ENCODE assay signal across 22 mouse cellular contexts in the genomic region with DNA sequence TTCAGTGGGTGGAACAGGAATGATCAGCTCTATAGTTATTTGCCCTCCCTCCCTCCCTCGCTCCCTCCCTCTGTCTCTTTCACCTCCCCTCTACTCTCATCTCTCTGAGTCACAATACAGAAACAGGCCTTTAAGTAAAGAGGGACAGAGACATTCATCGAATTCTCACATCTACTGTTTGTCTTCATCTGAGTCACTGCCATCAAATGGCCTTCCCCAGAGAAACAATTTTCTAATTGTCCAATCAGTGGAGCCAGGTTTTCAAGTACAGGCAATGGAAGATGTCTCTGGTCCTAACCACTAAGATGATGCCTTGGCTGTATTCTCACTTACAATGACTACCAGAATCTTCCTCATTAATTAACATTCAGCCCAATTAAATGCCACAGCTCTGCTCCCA.
"Had no signal": no experiment of that assay in that cellular context is flagged by ENCODE, and none has a peak within 500 bp of the region (broad histone marks: within the 10 kb centered on the region; RNA-seq: fewer than 3 reads in every experiment).

No protein-coding gene starts in this region.

- DNase-seq: gastrocnemius, adult 2 months; gastrocnemius, postnatal 10 days; gastrocnemius, postnatal 25 days; heart, adult 18-20 months; heart, postnatal 14 days; heart, postnatal 36 days; kidney, postnatal 36 days; layer of hippocampus, adult 9-11 months; layer of hippocampus, postnatal 36 days; left cerebral cortex, postnatal 4 days had no signal

- H3K36me3 ChIP-seq: hindbrain, embryonic 13.5 days; hindbrain, embryonic 15.5 days; limb, embryonic 13.5 days had no signal

- H3K27me3 ChIP-seq: heart, embryonic 13.5 days; heart, embryonic 15.5 days; hindbrain, embryonic 13.5 days; hindbrain, embryonic 15.5 days; kidney, embryonic 15.5 days; limb, embryonic 13.5 days; limb, embryonic 15.5 days; liver, embryonic 12.5 days had no signal

- H3K4me1 ChIP-seq: hindbrain, embryonic 13.5 days; limb, embryonic 15.5 days had no signal

- H3K9ac ChIP-seq: heart, embryonic 13.5 days; heart, embryonic 15.5 days; hindbrain, embryonic 13.5 days; hindbrain, embryonic 15.5 days; kidney, embryonic 15.5 days; limb, embryonic 13.5 days; limb, embryonic 15.5 days; liver, embryonic 12.5 days; liver, embryonic 14.5 days had no signal

- H3K27ac ChIP-seq: gastrocnemius, adult 2 months; heart, embryonic 13.5 days; heart, embryonic 15.5 days; hindbrain, embryonic 13.5 days; hindbrain, embryonic 15.5 days; hindbrain, postnatal 0 days; limb, embryonic 13.5 days; limb, embryonic 15.5 days; liver, embryonic 14.5 days had no signal

- H3K9me3 ChIP-seq: heart, embryonic 13.5 days; heart, embryonic 15.5 days; hindbrain, embryonic 15.5 days; kidney, embryonic 15.5 days; limb, embryonic 13.5 days; limb, embryonic 15.5 days; liver, embryonic 12.5 days had no signal

- ATAC-seq: hindbrain, postnatal 0 days; intestine, postnatal 0 days had no signal

- H3K4me2 ChIP-seq: heart, embryonic 11.5 days; heart, embryonic 13.5 days; heart, embryonic 15.5 days; hindbrain, embryonic 13.5 days; hindbrain, embryonic 15.5 days; kidney, embryonic 15.5 days; limb, embryonic 13.5 days; limb, embryonic 15.5 days; liver, embryonic 12.5 days had no signal

- H3K4me3 ChIP-seq: gastrocnemius, adult 2 months; heart, embryonic 13.5 days; heart, embryonic 15.5 days; hindbrain, embryonic 13.5 days; hindbrain, embryonic 15.5 days; kidney, embryonic 15.5 days; limb, embryonic 13.5 days; limb, embryonic 15.5 days; liver, embryonic 12.5 days had no signal
